ENCODE assay signal across 15 mouse cellular contexts in genomic region chr7:27339519-27339918, GRCm38 (mm10). TPM values are rescaled to one million over a fixed set of nuclear protein-coding genes. Genes with fewer than 3 reads are reported as not detected.
DNase-seq lines count a peak whose midpoint lies in the region; ATAC-seq and TF ChIP-seq lines count a peak whose summit lies in the region.
"Had no signal": no experiment of that assay in that cellular context is flagged by ENCODE, and none has a peak within 500 bp of the region (broad histone marks: within the 10 kb centered on the region; RNA-seq: fewer than 3 reads in every experiment).

No protein-coding gene starts in this region.

- no peak for ATAC-seq in neural tube, embryonic 12.5 days (ENCODE audit: low FRiP score, low read depth)
- ATAC-seq in stomach, postnatal 0 days (ENCODE audit: low FRiP score, low TSS enrichment), result no peak
- no peak for ATAC-seq in megakaryocyte-erythroid progenitor cell, adult 5-6 weeks (replicated peaks; ENCODE audit: low FRiP score, low TSS enrichment, poor library complexity, severe bottlenecking)

- no peak for TF ChIP-seq EP300 in stomach, postnatal 0 days (optimal IDR thresholded peaks at IDR 0.05)

- no peak overlapping the region for H3K9ac ChIP-seq in neural tube, embryonic 12.5 days
- no peak overlapping the region for H3K9ac ChIP-seq in stomach, postnatal 0 days (ENCODE audit: low read length)
- H3K9ac ChIP-seq: heart, embryonic 13.5 days; kidney, embryonic 15.5 days; limb, embryonic 12.5 days; lung, embryonic 14.5 days had no signal

- TF ChIP-seq POLR2A in cortical plate, adult 2 months (IDR thresholded peaks at IDR 0.05; ENCODE audit: extremely low read depth, insufficient read depth, low read length), result peak; percentile 46; the same call in 1 of the 2 replicates

- H3K4me3 ChIP-seq in cortical plate, adult 2 months (ENCODE audit: insufficient read depth, low read length), result peak overlapping the region; percentile 24
- H3K4me3 ChIP-seq in neural tube, embryonic 12.5 days, result peak overlapping the region; percentile 16; the same call in 1 of the 2 replicates
- H3K4me3 ChIP-seq in stomach, postnatal 0 days (ENCODE audit: low read depth, low read length), result no peak overlapping the region
- H3K4me3 ChIP-seq: heart, embryonic 13.5 days; kidney, embryonic 15.5 days; limb, embryonic 12.5 days had no signal

- no peak for TF ChIP-seq CTCF in cortical plate, adult 2 months (IDR thresholded peaks at IDR 0.05; ENCODE audit: extremely low read depth, insufficient read depth, low read length)
- TF ChIP-seq CTCF in stomach, postnatal 0 days (IDR thresholded peaks at IDR 0.05; ENCODE audit: low read depth), result no peak

- H3K9me3 ChIP-seq in neural tube, embryonic 12.5 days, result no peaks in the 10 kb centered on the region
- H3K9me3 ChIP-seq in stomach, postnatal 0 days (ENCODE audit: control insufficient read depth, low read length), result no peaks in the 10 kb centered on the region
- H3K9me3 ChIP-seq: heart, embryonic 13.5 days; kidney, embryonic 15.5 days; limb, embryonic 12.5 days had no signal

- peaks cover 31% of the 10 kb centered on the region for H3K36me3 ChIP-seq in neural tube, embryonic 12.5 days
- peaks cover 6% of the 10 kb centered on the region; the same call in 1 of the 2 replicates for H3K36me3 ChIP-seq in stomach, postnatal 0 days (ENCODE audit: control insufficient read depth, insufficient read depth, low read length)

- peak overlapping the region; percentile 46 for H3K4me2 ChIP-seq in neural tube, embryonic 12.5 days (replicated peaks)
- H3K4me2 ChIP-seq in stomach, postnatal 0 days (replicated peaks; ENCODE audit: low read depth), result no peak overlapping the region
- H3K4me2 ChIP-seq: heart, embryonic 13.5 days; kidney, embryonic 15.5 days; limb, embryonic 12.5 days; lung, embryonic 14.5 days had no signal

- 22% methylated on average over 7 of the region's 7 CpGs for WGBS in neural tube, embryonic 12.5 days
- 43% methylated on average over 7 of the region's 7 CpGs for WGBS in stomach, postnatal 0 days

- peak; percentile 42 for DNase-seq in R1 (ENCODE audit: low read depth, low spot score)
- DNase-seq in layer of hippocampus, adult 8-10 months (ENCODE audit: low spot score in 2 of 2), result peak; percentile 66 to 70
- no peak for DNase-seq in B cell, adult 2 months
- no peak for DNase-seq in stomach, postnatal 0 days (ENCODE audit: low spot score)
- DNase-seq: cerebellum, adult 11 months; lung, embryonic 14.5 days; thymus, adult 2 months had no signal

- peaks cover 36% of the 10 kb centered on the region for H3K27me3 ChIP-seq in neural tube, embryonic 12.5 days (replicated peaks)
- H3K27me3 ChIP-seq in stomach, postnatal 0 days (ENCODE audit: control insufficient read depth, insufficient read depth, low read length), result no peaks in the 10 kb centered on the region

- H3K27ac ChIP-seq in cortical plate, adult 2 months (ENCODE audit: insufficient read depth, low read length), result peak overlapping the region; percentile 68
- no peak overlapping the region for H3K27ac ChIP-seq in neural tube, embryonic 12.5 days
- no peak overlapping the region for H3K27ac ChIP-seq in stomach, postnatal 0 days (replicated peaks)
- H3K27ac ChIP-seq: heart, embryonic 13.5 days; kidney, embryonic 15.5 days; limb, embryonic 12.5 days had no signal

- H3K4me1 ChIP-seq in cortical plate, adult 2 months (ENCODE audit: control insufficient read depth, insufficient read depth, low read length), result peaks cover 2% of the 10 kb centered on the region; the same call in 1 of the 2 replicates
- peaks cover 28% of the 10 kb centered on the region for H3K4me1 ChIP-seq in neural tube, embryonic 12.5 days
- peaks cover 3% of the 10 kb centered on the region; the same call in 1 of the 2 replicates for H3K4me1 ChIP-seq in stomach, postnatal 0 days (replicated peaks; ENCODE audit: control insufficient read depth, insufficient read depth)

RNA-seq across cellular contexts. Expression of gene Ltbp4, which starts 2.0 kb away (rescaled TPM):
- 54.5 and 62.3 TPM in 2 replicates for polyA plus RNA-seq in cortical plate, adult 2 months (2012; rRNA removed)
- 10 to 100 TPM; 48.5 to 59.4 (median 57.9) TPM for total RNA-seq in layer of hippocampus, adult 8-10 months (2022)
- polyA plus RNA-seq in neural tube, embryonic 12.5 days (2016; fragmentation: Nextera tagmentation; extraction: Ambion mirVana), result 6.1 and 9.9 TPM in 2 replicates
- polyA plus RNA-seq in stomach, postnatal 0 days (2015; fragmentation: Nextera tagmentation; extraction: Ambion mirVana), result 81.0 and 94.8 TPM in 2 replicates
- 0.39 TPM in 1 of 2 replicates, not detected in the other for total RNA-seq in megakaryocyte-erythroid progenitor cell, adult 5-6 weeks (2014; fragmentation: Nextera tagmentation)
- total RNA-seq in megakaryocyte-erythroid progenitor cell, adult 5-6 weeks (2017), result 0.05 and 1.4 TPM in 2 replicates

RNA-seq across cellular contexts. Expression of gene Shkbp1, which starts 16.3 kb away (rescaled TPM):
- polyA plus RNA-seq in cortical plate, adult 2 months (2012; rRNA removed), result 64.2 and 73.8 TPM in 2 replicates
- total RNA-seq in layer of hippocampus, adult 8-10 months (2022), result 10 to 100 TPM; 29.6 to 49.1 (median 34.1) TPM
- 68.6 and 68.9 TPM in 2 replicates for polyA plus RNA-seq in neural tube, embryonic 12.5 days (2016; fragmentation: Nextera tagmentation; extraction: Ambion mirVana)
- 26.3 and 27.3 TPM in 2 replicates for polyA plus RNA-seq in stomach, postnatal 0 days (2015; fragmentation: Nextera tagmentation; extraction: Ambion mirVana)
- total RNA-seq in megakaryocyte-erythroid progenitor cell, adult 5-6 weeks (2014; fragmentation: Nextera tagmentation), result 39.2 and 72.7 TPM in 2 replicates
- total RNA-seq in megakaryocyte-erythroid progenitor cell, adult 5-6 weeks (2017), result 20.6 and 35.1 TPM in 2 replicates

RNA-seq across cellular contexts. Expression of gene Gm20479, which starts 17.7 kb away (rescaled TPM):
- 0.75 TPM in 1 of 2 replicates, not detected in the other for polyA plus RNA-seq in cortical plate, adult 2 months (2012; rRNA removed)
- not detected for total RNA-seq in layer of hippocampus, adult 8-10 months (2022)
- 0.40 TPM in 1 of 2 replicates, not detected in the other for polyA plus RNA-seq in neural tube, embryonic 12.5 days (2016; fragmentation: Nextera tagmentation; extraction: Ambion mirVana)
- polyA plus RNA-seq in stomach, postnatal 0 days (2015; fragmentation: Nextera tagmentation; extraction: Ambion mirVana), result 0.28 and 0.57 TPM in 2 replicates
- not detected in 2 replicates for total RNA-seq in megakaryocyte-erythroid progenitor cell, adult 5-6 weeks (2014; fragmentation: Nextera tagmentation)
- total RNA-seq in megakaryocyte-erythroid progenitor cell, adult 5-6 weeks (2017), result not detected in 2 replicates
- polyA plus RNA-seq: embryonic facial prominence, embryonic 11.5 days; limb, embryonic 12.5 days; small intestine, adult 2 months; thymus, adult 2 months had no signal

Comparison
In these comparisons a context has a peak if more than half of its experiments do, and no peak if none do; other contexts are left out.
1. DNase-seq: peak in R1 (single experiment) and layer of hippocampus, adult 8-10 months (2 of 2); none in B cell, adult 2 months (0 of 2) and stomach, postnatal 0 days (single experiment).